Mouse (Mus musculus) forebrain, embryonic 10.5 days (tissue): ENCODE results near the gene Yy1. TPM values are rescaled to one million over a fixed set of nuclear protein-coding genes. Genes with fewer than 3 reads are reported as not detected.

Experiments
- DNase-seq: peaks from one replicate; pipeline ENCODE4 v3.0.0-alpha.2; 2017; ENCODE audit warnings: low spot score; ENCODE audit errors: extremely low spot score
- H3K27ac ChIP-seq: fragments of 300-500 bp; sonication (generic); 2 replicates; pipeline ENCODE4 v1.5.1; 2016; ENCODE audit warnings: mild to moderate bottlenecking
- H3K27me3 ChIP-seq: fragments of 300-500 bp; sonication (generic); 2 replicates; pipeline ENCODE4 v1.6.1; 2016; ENCODE audit warnings: mild to moderate bottlenecking; ENCODE audit not compliant: poor library complexity, severe bottlenecking
- H3K36me3 ChIP-seq: fragments of 300-500 bp; sonication (generic); replicated peaks from 2 replicates; pipeline ENCODE4 v1.6.1; 2016; ENCODE audit warnings: mild to moderate bottlenecking, moderate library complexity
- H3K4me1 ChIP-seq: fragments of 300-500 bp; sonication (generic); 2 replicates; pipeline ENCODE4 v1.6.1; 2016
- H3K4me3 ChIP-seq: fragments of 300-500 bp; sonication (generic); 2 replicates; pipeline ENCODE4 v1.5.1; 2016; ENCODE audit warnings: mild to moderate bottlenecking, moderate library complexity
- H3K9me3 ChIP-seq: fragments of 300-500 bp; sonication (generic); 2 replicates; pipeline ENCODE4 v1.6.1; 2016; ENCODE audit warnings: mild to moderate bottlenecking, moderate library complexity
- WGBS: fragments of 180-500 bp; shearing (Covaris S2); methylation state at CpG from one replicate; pipeline ENCODE4 v1.1.7; 2016; 5-methylcytosine and 5-hydroxymethylcytosine counted together
- polyA plus RNA-seq: library from polyadenylated mRNA; unstranded; fragments of >200 nt; fragmentation: Nextera tagmentation; extraction: Ambion mirVana; gene quantifications from 2 replicates; pipeline ENCODE4 v1.2.1, GENCODE M21; 2016

The Yy1 gene
- polyA plus RNA-seq = 15.1 and 15.4 TPM in 2 replicates

DNA sequence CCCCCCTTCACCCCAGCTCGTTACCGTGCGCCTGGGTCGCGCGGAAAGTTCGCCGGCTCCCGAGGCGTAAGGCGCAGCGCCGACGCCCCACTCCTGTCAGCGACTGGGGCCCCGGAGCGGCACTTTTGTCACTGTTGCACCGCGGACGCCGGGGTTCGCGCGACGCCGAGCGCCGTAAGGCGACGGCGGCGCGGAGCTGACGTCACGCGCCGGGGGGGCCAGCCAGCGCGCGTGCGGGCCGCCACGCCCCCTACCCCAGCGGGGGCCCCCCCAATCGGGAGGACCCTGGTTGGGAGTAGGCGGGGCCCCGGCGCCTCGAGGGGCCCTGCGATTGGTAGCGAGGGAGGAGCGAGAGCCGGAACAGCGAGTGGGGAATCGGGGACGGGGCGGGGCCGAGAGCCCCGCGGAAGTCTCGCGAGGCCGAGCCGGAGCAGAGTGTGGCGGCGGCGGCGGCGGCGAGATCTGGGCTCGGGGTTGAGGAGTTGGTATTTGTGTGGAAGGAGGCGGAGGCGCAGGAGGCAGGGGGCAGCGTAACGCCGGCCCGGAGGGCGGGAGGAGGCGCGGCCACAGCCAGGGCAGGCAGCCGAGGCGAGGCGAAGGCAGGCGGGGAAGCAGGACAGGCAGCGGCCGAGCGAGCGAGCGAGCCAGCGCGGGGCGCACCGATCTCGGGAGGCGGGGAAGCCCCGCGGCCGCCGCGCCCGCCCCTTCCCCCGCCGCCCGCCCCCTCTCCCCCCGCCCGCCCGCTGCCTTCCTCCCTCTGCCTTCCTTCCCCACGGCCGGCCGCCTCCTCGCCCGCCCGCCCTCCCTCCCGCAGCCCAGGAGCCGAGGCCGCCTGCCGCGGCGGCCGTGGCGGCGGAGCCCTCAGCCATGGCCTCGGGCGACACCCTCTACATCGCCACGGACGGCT is at the start of gene Yy1:
TSS of gene Yy1 (plus strand) at position 428 of the 907 bp plus-strand sequence.
- peaks cover 39% of the 10 kb centered on the region for H3K4me1 ChIP-seq
- H3K4me3 ChIP-seq = peak within 1 kb of the TSS; percentile 98
- H3K27ac ChIP-seq = peak within 1 kb of the TSS; percentile 97
- peak; percentile 97 for DNase-seq
- peaks cover 18% of the 10 kb centered on the region for H3K36me3 ChIP-seq
- WGBS = under 1% methylated on average over 101 of the region's 127 CpGs
- H3K27me3 ChIP-seq = no peaks in the 10 kb centered on the region
- no peaks in the 10 kb centered on the region for H3K9me3 ChIP-seq

DNA sequence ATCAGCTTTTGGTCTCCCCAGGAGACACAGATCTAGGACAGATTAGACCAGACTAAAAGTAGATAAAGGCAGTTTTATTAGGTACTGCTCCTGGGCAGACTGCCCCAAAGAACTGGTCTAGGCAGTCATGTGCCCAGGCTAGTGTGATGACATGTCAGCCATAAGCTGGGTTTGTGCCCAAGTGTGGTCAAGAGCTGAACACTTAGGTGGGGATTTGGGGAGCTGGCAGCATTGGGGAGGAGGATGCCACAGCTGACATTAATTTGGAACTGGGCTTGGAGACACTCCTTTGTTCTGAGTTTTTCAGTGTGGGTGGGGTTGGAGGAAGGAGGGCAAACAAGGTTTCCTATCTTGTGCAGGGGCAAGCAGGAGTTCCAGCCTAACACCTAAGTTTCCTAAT is 46.8 kb upstream of the Yy1 start:
- DNase-seq = peak; percentile 6
- Histone ChIP-seq H3K27ac (no peak overlapping the region), H3K27me3 (no peaks in the 10 kb centered on the region), H3K9me3 (peaks cover 4% of the 10 kb centered on the region; the same call in 1 of the 2 replicates), H3K4me1 (no peaks in the 10 kb centered on the region), H3K36me3 (no peaks in the 10 kb centered on the region), H3K4me3 (no peak overlapping the region)

DNA sequence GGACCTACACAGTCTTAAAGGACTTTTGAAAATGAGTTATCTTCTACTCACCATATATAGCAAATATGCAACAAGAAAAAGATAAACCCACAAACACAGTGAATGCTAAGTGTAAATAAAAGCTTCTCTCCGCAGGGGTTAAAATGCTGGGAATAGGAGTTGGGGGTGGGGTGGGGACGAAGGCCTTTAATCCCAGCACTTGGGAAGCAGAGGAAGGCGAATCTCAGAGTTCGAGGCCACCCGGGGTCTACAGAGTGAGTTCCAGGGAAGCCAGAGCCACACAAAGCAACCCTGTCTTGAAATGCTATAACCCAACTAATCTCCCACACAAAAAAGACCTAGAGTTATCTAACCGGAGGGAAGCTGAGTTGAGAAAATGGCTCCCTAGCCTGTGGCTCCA is 43.8 kb upstream of the Yy1 start:
- H3K27me3 ChIP-seq = no peaks in the 10 kb centered on the region
- no peak overlapping the region for H3K27ac ChIP-seq
- H3K36me3 ChIP-seq = no peaks in the 10 kb centered on the region
- no peak overlapping the region for H3K4me3 ChIP-seq
- H3K4me1 ChIP-seq = peaks cover 10% of the 10 kb centered on the region
- DNase-seq = no peak
- 52% methylated on average over 6 of the region's 6 CpGs for WGBS
- H3K9me3 ChIP-seq = peaks cover 4% of the 10 kb centered on the region; the same call in 1 of the 2 replicates

DNA sequence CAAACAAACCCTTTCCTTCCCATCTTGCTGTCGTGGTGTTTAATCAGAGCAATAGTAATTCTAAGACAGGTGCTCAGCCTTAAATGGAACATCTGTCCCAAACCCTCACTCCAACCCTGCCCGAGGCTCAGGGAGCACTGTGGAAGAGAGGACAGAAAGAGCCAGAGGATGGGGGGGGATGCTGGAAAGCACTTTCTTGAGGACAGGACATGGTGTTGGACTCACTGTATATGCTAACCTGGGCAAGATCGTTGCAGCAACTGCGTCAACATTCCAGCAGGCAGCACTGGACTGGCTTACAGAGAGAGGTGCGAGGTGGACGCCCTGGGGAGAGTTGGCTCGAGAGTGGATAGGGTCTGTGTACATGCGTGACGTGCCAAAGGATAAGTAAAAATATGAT is 43.3 kb upstream of the Yy1 start:
- Histone ChIP-seq H3K27ac (no peak overlapping the region), H3K4me1 (peaks cover 10% of the 10 kb centered on the region), H3K9me3 (peaks cover 4% of the 10 kb centered on the region; the same call in 1 of the 2 replicates), H3K36me3 (no peaks in the 10 kb centered on the region), H3K27me3 (no peaks in the 10 kb centered on the region), H3K4me3 (no peak overlapping the region)
- DNase-seq = peak; percentile 12
- 88% methylated on average over 9 of the region's 9 CpGs for WGBS

DNA sequence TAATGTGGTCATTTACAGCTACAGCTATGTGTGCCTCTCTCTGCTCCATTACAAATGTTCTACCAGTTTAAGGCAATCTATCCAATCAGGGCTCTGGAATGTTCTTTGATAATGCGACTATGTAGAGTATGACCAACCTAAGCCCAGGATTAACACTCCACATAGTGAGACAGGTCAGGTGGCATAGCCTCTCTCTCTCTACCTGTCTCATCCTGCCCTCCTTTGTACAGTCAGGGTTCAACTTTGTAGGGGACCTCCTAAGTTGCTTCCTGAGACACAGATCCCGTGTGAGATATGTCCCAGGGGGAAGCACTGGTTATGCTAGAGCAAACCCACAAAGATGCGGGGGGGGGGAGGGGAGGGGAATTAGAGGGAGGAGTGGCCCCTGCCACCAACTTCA is 42.5 kb upstream of the Yy1 start:
- peaks cover 10% of the 10 kb centered on the region for H3K4me1 ChIP-seq
- H3K27me3 ChIP-seq = no peaks in the 10 kb centered on the region
- DNase-seq = no peak
- H3K4me3 ChIP-seq = no peak overlapping the region
- no peak overlapping the region for H3K27ac ChIP-seq
- no peaks in the 10 kb centered on the region for H3K36me3 ChIP-seq
- H3K9me3 ChIP-seq = peaks cover 4% of the 10 kb centered on the region; the same call in 1 of the 2 replicates
- 95% methylated on average over 3 of the region's 3 CpGs for WGBS

DNA sequence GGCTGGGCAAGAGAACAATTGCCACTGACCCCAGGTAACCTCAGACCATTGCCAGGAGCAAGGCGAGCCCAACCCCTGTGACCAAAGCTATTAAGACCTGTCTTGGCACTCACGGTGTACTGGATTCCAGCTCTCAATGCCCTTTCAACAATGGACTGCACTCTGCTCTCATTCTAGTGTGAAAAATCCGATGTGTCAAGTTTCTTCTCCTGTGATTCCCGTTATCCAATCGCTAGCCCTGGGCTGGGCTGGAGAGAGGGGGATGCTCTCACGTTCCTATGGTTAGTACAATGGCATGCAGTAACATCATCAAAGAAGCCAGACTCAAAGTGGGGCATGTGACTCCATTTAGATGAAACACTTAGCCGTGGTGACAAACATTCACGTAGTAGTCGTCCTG is 41.0 kb upstream of the Yy1 start:
- Histone ChIP-seq H3K4me1 (peaks cover 10% of the 10 kb centered on the region), H3K4me3 (no peak overlapping the region)
- 65% methylated on average over 9 of the region's 9 CpGs for WGBS

DNA sequence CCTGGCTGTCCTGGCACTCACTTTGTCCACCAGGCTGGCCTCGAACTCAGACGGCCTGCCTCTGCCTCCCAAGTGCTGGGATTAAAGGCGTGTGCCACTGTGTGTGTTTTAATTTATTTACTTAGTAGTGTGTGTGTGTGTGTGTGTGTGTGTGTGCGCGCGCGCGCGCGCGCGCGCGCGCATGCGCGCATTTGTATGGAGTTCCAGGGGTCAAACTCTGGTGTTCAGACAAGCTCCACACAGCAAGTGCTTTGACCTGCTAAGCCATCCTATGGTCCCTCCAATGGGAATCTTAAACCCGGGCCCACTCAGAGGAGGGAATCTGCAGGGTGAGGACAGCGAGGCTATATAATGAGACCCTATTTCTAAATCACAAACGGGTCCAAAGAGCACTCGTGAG is 37.6 kb upstream of the Yy1 start:
- H3K27me3 ChIP-seq = no peaks in the 10 kb centered on the region
- no peaks in the 10 kb centered on the region for H3K9me3 ChIP-seq
- DNase-seq = no peak
- H3K36me3 ChIP-seq = no peaks in the 10 kb centered on the region
- no peak overlapping the region for H3K27ac ChIP-seq
- 91% methylated on average over 21 of the region's 21 CpGs for WGBS
- no peak overlapping the region for H3K4me3 ChIP-seq
- peaks cover 23% of the 10 kb centered on the region for H3K4me1 ChIP-seq

More for the DNA sequence above, 41.0 kb upstream of the Yy1 start:
- Histone ChIP-seq H3K27ac (no peak overlapping the region), H3K9me3 (peaks cover 4% of the 10 kb centered on the region; the same call in 1 of the 2 replicates), H3K27me3 (no peaks in the 10 kb centered on the region), H3K36me3 (no peaks in the 10 kb centered on the region)
- no peak for DNase-seq

DNA sequence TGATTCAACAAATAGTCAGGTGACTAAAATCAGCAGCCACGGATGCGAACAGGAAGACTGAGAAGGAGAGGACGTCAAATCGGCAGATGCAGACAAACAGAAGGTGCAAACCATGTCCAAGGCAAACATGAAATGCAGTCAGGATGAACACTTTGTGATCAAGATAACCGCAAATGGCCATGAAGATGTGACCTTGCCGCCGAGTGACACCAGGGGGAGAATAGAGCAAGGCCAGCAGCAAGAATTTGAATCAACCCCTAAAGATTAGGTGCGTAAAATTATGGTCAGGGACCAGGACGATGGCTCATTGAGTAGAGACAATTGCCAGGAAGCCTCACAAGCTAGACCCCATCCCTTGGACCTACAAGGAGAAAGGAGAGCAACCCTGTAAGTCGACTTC is 36.2 kb upstream of the Yy1 start:
- Histone ChIP-seq H3K27ac (no peak overlapping the region), H3K36me3 (no peaks in the 10 kb centered on the region), H3K9me3 (no peaks in the 10 kb centered on the region), H3K4me3 (no peak overlapping the region), H3K27me3 (no peaks in the 10 kb centered on the region), H3K4me1 (peaks cover 21% of the 10 kb centered on the region)
- 93% methylated on average over 10 of the region's 10 CpGs for WGBS
- no peak for DNase-seq

DNA sequence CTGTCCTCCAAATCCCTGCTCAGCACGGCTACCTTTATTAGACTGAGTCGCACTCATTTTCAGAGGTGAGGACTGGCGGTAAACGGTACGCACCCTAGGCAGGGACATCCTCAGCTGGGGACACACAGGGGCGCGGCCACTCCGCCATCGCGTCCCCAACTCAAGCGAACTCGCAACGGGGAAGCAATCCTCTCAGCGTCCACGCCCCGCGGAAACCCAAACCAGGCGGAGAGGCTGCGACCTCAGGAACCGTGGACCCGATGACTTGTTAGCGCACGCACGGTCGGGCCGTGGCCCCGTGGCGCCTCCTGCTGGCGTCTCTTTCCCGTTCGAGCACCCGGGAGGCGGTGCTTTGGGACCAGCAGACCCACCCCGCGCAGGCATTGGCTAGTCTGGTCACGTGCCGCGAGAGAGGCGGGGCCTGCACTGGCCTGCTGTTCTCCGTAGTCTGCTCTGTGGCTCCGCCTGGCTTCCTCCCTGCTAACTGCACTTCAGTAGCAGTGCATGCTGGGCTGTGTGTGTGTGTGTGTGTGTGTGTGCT is 35.0 kb upstream of the Yy1 start:
- DNase-seq = peak; percentile 99
- no peaks in the 10 kb centered on the region for H3K36me3 ChIP-seq
- WGBS = under 1% methylated on average over 41 of the region's 41 CpGs
- H3K9me3 ChIP-seq = no peaks in the 10 kb centered on the region
- peak overlapping the region; percentile 81 for H3K27ac ChIP-seq
- H3K27me3 ChIP-seq = no peaks in the 10 kb centered on the region
- peak overlapping the region; percentile 59 for H3K4me3 ChIP-seq
- peaks cover 13% of the 10 kb centered on the region for H3K4me1 ChIP-seq

DNA sequence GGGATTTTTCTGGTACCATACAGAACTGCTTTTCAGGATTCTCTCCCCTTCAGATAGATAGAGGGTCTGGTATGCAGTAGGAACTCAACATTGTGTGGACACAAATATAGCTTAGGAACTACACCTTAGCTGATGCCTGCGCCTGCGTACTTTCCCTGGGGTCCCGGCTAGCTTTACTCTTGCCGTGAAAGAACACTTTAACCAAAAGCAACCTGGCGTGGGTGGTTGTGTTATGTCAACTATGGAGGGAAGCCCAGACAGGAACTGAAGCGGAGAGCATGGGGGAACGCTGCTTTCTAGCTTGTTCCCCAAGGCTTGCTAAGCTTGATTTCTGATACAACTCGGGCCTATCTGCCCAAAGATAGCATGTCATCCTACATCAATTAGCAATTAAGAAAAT is 34.5 kb upstream of the Yy1 start:
- H3K9me3 ChIP-seq = no peaks in the 10 kb centered on the region
- H3K27me3 ChIP-seq = no peaks in the 10 kb centered on the region
- H3K4me3 ChIP-seq = peak overlapping the region; percentile 59
- H3K4me1 ChIP-seq = peaks cover 13% of the 10 kb centered on the region
- H3K27ac ChIP-seq = peak overlapping the region; percentile 81
- WGBS = 80% methylated on average over 8 of the region's 8 CpGs
- H3K36me3 ChIP-seq = no peaks in the 10 kb centered on the region
- DNase-seq = no peak

DNA sequence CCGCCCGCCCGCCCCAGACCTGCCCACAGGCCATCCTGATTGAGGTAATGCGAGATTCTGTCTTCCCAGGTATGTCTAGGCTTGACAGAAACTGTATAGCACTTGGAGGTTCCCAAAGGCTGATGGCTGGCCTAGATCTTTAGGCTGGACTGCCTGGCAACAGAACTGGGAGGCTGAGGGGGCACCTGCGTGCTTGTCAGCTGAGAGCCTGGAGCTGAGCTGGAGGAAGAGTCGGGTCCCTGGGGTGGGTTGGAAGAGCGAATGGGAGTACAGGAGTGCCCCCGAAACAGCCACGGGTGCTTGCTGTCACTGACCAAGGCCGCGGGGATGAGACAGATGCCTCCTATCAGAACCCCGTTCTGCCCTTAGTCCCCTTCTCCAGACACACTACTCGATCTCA is 34.1 kb upstream of the Yy1 start:
- no peak overlapping the region for H3K4me3 ChIP-seq
- H3K9me3 ChIP-seq = no peaks in the 10 kb centered on the region
- DNase-seq = no peak
- no peaks in the 10 kb centered on the region for H3K36me3 ChIP-seq
- WGBS = 86% methylated on average over 13 of the region's 13 CpGs
- H3K27ac ChIP-seq = peak overlapping the region; percentile 81; the same call in 1 of the 2 replicates
- H3K4me1 ChIP-seq = peaks cover 13% of the 10 kb centered on the region
- no peaks in the 10 kb centered on the region for H3K27me3 ChIP-seq

DNA sequence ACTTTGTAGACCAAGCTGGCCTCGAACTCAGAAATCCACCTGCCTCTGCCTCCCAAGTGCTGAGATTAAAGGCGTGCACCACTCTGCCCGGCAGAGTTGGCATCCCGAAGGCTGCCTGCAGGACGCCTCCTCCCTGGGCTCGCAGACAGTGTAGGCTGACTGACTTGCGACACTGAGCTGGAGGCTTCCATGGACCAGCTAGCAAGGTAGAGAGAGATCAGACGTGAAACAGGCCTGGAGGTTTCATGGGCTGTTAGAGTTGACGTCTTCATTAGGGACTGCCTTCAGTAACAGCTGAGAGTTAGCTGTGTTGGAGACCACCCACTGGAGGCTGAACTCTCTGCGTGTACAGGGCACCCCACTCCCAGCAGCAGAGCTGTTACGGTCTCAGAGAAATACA is 33.5 kb upstream of the Yy1 start:
- Histone ChIP-seq H3K27me3 (no peaks in the 10 kb centered on the region), H3K4me1 (peaks cover 13% of the 10 kb centered on the region), H3K27ac (no peak overlapping the region), H3K36me3 (no peaks in the 10 kb centered on the region), H3K4me3 (no peak overlapping the region), H3K9me3 (no peaks in the 10 kb centered on the region)
- 89% methylated on average over 11 of the region's 11 CpGs for WGBS
- no peak for DNase-seq

DNA sequence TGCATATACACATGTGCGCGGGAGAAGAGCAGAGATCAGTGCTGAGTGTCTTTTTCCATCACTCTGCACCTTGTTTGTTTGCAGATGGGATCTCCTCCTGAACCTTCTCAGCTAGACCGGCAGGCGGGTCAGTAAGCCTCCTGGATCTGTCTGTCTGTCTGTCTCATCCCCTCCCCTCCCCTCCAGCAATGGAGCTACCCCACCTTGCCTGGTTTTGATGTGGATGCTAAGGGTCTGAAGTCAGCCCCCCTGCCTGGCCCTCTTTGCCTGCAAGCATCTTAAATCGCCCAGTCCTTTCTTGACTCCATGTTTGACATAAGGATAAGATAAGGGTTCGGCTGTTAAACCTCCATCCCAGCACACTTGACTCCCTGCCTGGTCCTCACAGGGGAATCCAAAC is 32.8 kb upstream of the Yy1 start:
- Histone ChIP-seq H3K36me3 (no peaks in the 10 kb centered on the region), H3K27me3 (no peaks in the 10 kb centered on the region), H3K4me1 (peaks cover 13% of the 10 kb centered on the region), H3K9me3 (no peaks in the 10 kb centered on the region), H3K27ac (no peak overlapping the region), H3K4me3 (no peak overlapping the region)
- DNase-seq = no peak
- 91% methylated on average over 6 of the region's 6 CpGs for WGBS
